Mouse (Mus musculus) spleen, adult 2 months (tissue): ENCODE measurements at regions not wholly inside any gene's neighbourhood (a gene's known extent, or its start where the extent isn't known, plus 50 kb on each side); places are given as distances from the start of the nearest gene placed in this dataset.

Source experiments
- DNase-seq, 2 experiments: peaks; one replicate each; pipeline versions ENCODE4 v3.0.0 to v3.0.0-alpha.2; 2012 to 2021; ENCODE audit warnings: low spot score in 2 of 2, low read depth in 1 of 2
- H3K27ac ChIP-seq: fragments of 200-500 bp; 2 replicates; pipeline ENCODE4 v1.5.1; 2012; ENCODE audit warnings: low read length, inconsistent platforms; ENCODE audit not compliant: insufficient read depth
- H3K27me3 ChIP-seq: fragments of 200-500 bp; 2 replicates; pipeline ENCODE4 v1.6.1; 2012; ENCODE audit warnings: mild to moderate bottlenecking, moderate library complexity, low read length, inconsistent platforms; ENCODE audit not compliant: control insufficient read depth, insufficient read depth
- H3K36me3 ChIP-seq: fragments of 200-500 bp; 2 replicates; pipeline ENCODE4 v1.6.1; 2012; ENCODE audit warnings: mild to moderate bottlenecking, low read length, inconsistent platforms; ENCODE audit not compliant: control insufficient read depth, insufficient read depth
- H3K4me1 ChIP-seq: fragments of 200-500 bp; 2 replicates; pipeline ENCODE4 v1.6.1; 2011; ENCODE audit warnings: inconsistent platforms; ENCODE audit not compliant: control insufficient read depth, insufficient read depth, insufficient read length
- H3K4me3 ChIP-seq: fragments of 200-500 bp; 2 replicates; pipeline ENCODE4 v1.5.1; 2011; ENCODE audit warnings: mild to moderate bottlenecking, inconsistent platforms; ENCODE audit not compliant: insufficient read depth, insufficient read length; ENCODE audit errors: extremely low read depth
- CTCF ChIP-seq: fragments of 200-500 bp; IDR thresholded peaks from 2 replicates; pipeline ENCODE4 v1.5.1; 2011; ENCODE audit warnings: mild to moderate bottlenecking, inconsistent platforms; ENCODE audit not compliant: insufficient read depth, insufficient read length, insufficient replicate concordance; ENCODE audit errors: extremely low read depth
- POLR2A ChIP-seq: fragments of 200-500 bp; IDR thresholded peaks from 2 replicates; pipeline ENCODE4 v1.6.1; 2011; ENCODE audit warnings: low read depth, low read length, inconsistent platforms
- WGBS: fragments of 180-500 bp; shearing (Covaris S2); methylation state at CpG from one replicate; pipeline ENCODE4 v1.1.7; 2018; 5-methylcytosine and 5-hydroxymethylcytosine counted together

DNA sequence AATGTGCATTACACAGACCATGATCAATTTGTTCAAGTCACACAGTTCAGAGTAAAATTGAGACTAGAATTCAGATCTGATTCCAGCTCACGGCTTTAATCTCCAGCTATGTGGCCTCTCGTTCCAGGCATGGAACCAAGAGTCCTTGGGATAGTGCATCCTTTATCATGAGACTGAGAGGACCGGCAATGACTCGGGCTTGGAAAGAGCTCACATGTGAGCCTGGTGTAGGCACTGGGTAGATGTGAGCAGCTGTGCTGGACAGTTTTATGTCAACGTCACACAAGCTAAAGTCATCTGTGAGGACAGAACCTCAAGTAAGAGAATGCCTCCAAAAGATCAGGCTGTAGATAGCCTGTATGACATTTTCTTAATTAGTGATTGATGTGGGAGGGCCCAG, 228.3 kb downstream of the Plpp3 start:
- Histone ChIP-seq H3K36me3 (no peaks in the 10 kb centered on the region), H3K27me3 (no peaks in the 10 kb centered on the region), H3K4me1 (no peaks in the 10 kb centered on the region), H3K27ac (no peak overlapping the region), H3K4me3 (no peak overlapping the region)
- no peak for TF ChIP-seq CTCF
- TF ChIP-seq POLR2A, result no peak
- no peak for DNase-seq
- whole genome bisulfite sequencing, result 92% methylated on average over 5 of the region's 5 CpGs

GRCm38 (mm10) chr4:105390378-105390777, 233.2 kb downstream of the Plpp3 start:
- Histone ChIP-seq H3K4me3 (no peak overlapping the region), H3K4me1 (no peaks in the 10 kb centered on the region), H3K27ac (no peak overlapping the region), H3K36me3 (no peaks in the 10 kb centered on the region), H3K27me3 (no peaks in the 10 kb centered on the region)
- TF ChIP-seq POLR2A (no peak), CTCF (no peak)
- DNase-seq, result no peak
- 36% methylated on average over 5 of the region's 5 CpGs for WGBS

GRCm38 (mm10) chr4:105394366-105394765, 237.2 kb downstream of the Plpp3 start:
- no peaks in the 10 kb centered on the region for H3K36me3 ChIP-seq
- 63% methylated on average over 1 of the region's 1 CpGs for WGBS
- no peak for TF ChIP-seq POLR2A
- no peak for TF ChIP-seq CTCF

GRCm38 (mm10) chr4:105397451-105397850, 240.3 kb downstream of the Plpp3 start:
- Histone ChIP-seq H3K27ac (no peak overlapping the region), H3K36me3 (no peaks in the 10 kb centered on the region), H3K4me1 (no peaks in the 10 kb centered on the region), H3K4me3 (no peak overlapping the region), H3K27me3 (no peaks in the 10 kb centered on the region)
- no peak for TF ChIP-seq POLR2A
- TF ChIP-seq CTCF, result no peak
- WGBS, result 79% methylated on average over 2 of the region's 2 CpGs
- no peak for DNase-seq

More at GRCm38 (mm10) chr4:105394366-105394765, 237.2 kb downstream of the Plpp3 start:
- no peak overlapping the region for H3K4me3 ChIP-seq
- no peak for DNase-seq
- H3K4me1 ChIP-seq, result no peaks in the 10 kb centered on the region
- H3K27ac ChIP-seq, result no peak overlapping the region
- H3K27me3 ChIP-seq, result no peaks in the 10 kb centered on the region

DNA sequence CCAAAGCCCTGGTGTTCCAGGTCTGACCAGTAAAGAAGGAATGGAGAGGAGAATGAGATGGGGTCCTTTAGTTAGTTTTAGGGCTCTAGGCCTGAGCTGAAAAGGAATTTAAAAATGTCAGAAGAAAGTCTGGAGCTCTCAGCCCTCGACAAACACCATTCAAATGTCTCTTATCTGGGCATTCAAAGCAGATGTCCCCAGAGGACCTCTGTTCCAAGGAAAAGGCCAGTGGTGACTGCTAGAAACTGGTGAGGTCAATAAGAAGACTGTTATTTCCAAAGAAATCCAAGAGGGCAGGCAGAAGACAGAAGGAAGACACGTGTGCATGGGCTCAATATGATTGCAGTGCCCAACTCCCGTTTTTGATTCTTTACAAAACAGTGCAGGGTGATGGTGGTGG, 244.9 kb downstream of the Plpp3 start:
- H3K4me1 ChIP-seq, result no peaks in the 10 kb centered on the region
- TF ChIP-seq CTCF (no peak), POLR2A (no peak)
- no peaks in the 10 kb centered on the region for H3K27me3 ChIP-seq
- no peak overlapping the region for H3K4me3 ChIP-seq
- 73% methylated on average over 3 of the region's 3 CpGs for WGBS
- no peaks in the 10 kb centered on the region for H3K36me3 ChIP-seq
- no peak for DNase-seq
- H3K27ac ChIP-seq, result no peak overlapping the region

DNA sequence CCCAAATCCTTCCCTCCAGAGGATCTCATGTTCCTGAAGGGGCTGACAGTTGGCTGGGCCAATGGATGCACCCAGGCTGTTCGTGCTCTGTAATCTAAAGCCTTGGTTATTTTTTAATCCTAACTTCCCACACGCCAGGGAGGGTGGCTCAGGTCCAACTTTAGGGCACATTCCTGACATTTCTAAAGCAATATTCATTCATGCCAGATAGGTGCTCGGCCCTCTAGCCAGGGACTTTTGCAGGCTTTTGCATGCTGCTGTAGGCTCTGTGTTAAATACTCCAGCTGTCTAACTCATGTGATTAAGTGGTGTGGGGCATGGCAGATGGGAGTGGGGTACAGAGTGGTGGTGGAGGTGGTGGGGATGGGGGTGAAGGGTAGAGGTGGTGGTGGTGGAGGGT, 246.0 kb downstream of the Plpp3 start:
- 77% methylated on average over 3 of the region's 3 CpGs for WGBS
- H3K36me3 ChIP-seq, result no peaks in the 10 kb centered on the region
- H3K27me3 ChIP-seq, result no peaks in the 10 kb centered on the region
- DNase-seq, result no peak
- no peak overlapping the region for H3K4me3 ChIP-seq
- H3K27ac ChIP-seq, result no peak overlapping the region
- no peaks in the 10 kb centered on the region for H3K4me1 ChIP-seq
- TF ChIP-seq POLR2A, result no peak
- no peak for TF ChIP-seq CTCF

DNA sequence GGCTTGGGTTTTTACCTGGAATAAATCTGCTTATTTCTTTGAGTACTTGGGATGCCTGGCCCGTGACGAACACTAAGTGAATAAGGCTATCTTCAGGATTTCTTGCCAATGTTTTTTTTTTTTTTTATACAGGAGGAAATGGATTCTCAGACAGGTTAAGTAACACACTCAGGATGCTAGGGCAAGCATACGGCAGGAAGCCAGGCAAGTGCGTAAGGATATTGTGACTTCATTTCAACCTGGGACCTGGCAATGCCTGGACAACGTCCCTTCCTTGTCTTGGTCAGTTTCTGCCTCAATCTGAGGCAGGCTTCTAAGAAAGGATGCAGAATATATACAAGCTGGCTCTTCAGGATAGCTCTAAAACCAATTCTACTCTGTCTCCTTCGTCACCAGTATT, 246.5 kb downstream of the Plpp3 start:
- TF ChIP-seq CTCF (no peak), POLR2A (no peak)
- WGBS, result 87% methylated on average over 6 of the region's 6 CpGs
- Histone ChIP-seq H3K27ac (no peak overlapping the region), H3K4me1 (no peaks in the 10 kb centered on the region), H3K27me3 (no peaks in the 10 kb centered on the region), H3K4me3 (no peak overlapping the region), H3K36me3 (no peaks in the 10 kb centered on the region)
- no peak for DNase-seq

DNA sequence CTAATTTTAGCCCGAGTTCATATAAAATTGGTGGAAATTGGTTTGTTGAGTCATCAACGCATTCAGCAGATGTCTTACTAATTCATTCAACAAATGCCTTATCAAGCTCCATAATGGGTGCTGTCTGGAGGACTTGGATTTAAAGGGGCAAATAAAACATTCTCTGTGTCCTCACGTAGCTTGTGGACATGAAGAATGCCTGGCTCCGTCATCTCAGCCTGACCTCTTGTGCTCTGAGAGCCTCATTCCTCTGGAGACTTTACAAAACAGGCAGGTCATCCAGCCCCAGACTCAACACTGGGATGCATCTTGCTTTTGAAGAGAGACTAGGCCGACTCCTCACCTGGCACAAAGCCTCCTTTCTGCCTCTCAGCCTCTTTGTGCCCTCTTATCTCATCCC, 248.6 kb downstream of the Plpp3 start:
- WGBS, result 91% methylated on average over 5 of the region's 5 CpGs
- Histone ChIP-seq H3K4me1 (no peaks in the 10 kb centered on the region), H3K36me3 (no peaks in the 10 kb centered on the region), H3K27ac (no peak overlapping the region), H3K27me3 (no peaks in the 10 kb centered on the region), H3K4me3 (no peak overlapping the region)
- TF ChIP-seq POLR2A (no peak), CTCF (no peak)
- DNase-seq, result no peak
